Mouse (Mus musculus) frontal cortex, adult (tissue): Measurements from ENCODE around the gene Rptor.

Experiments
- ATAC-seq: cut with Nextera tagmentation; 2 replicates; pipeline ENCODE4 v1.9.2; 2017; ENCODE audit warnings: mild to moderate bottlenecking, moderate library complexity, mixed read lengths; ENCODE audit not compliant: low TSS enrichment

Gene Rptor

DNA sequence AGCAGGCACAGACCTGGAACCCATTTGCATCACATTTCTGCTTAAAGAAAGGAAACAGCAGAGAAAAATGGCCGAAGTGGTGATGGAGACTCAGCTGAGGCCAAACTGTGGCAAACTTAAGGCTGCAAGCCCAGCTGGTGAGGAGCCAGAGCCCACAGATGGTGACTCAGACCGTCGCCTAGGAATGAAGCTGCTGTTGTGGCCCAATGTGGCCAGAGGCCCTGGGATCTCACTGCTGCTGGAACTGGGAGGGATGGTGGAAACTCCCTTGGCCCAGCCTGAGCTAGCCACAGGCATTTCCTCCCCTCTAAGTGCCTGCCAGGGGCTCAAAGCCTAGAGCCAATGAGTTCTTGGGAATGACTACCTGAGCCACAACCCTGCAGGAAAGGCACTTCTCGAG, 330.4 kb downstream of the Rptor start:
- no peak for ATAC-seq

DNA sequence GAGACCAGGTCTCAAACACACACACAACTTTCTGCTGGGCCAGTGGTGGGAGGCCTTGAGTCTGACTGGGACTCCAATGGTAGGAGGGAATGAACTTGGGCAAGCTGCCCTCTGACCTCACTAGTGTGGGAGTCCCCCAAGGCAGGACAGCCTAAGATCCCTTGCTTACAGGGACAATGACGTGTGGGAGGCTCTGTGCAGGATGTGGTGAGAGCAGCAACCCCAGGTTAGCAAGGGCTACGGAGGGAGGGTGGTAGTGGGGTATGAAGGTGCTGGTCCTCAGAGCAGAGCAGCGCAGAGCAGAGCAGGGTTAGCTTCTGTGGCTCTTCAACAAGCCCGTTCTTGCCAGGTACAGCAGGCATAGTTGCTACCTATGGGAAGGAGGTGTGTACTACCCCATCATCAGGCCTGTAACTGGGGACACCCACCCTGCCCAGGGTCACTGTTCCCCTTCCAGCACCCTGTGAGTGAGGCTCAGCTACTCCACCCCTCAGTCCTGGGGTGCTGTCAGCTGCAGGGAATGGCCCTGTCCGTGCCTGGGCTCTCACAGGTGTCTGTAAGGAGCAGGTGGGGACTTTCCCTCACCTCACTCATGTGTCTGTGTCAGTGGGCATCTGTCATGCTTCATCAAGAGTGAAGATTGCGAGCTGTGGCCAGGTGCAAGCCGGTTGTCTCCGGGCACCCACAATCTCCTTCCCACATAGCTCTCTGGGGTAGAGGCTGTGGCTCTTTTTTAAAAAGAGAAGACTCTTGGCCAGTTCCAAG, 331.3 kb downstream of the Rptor start:
- ATAC-seq = no peak

DNA sequence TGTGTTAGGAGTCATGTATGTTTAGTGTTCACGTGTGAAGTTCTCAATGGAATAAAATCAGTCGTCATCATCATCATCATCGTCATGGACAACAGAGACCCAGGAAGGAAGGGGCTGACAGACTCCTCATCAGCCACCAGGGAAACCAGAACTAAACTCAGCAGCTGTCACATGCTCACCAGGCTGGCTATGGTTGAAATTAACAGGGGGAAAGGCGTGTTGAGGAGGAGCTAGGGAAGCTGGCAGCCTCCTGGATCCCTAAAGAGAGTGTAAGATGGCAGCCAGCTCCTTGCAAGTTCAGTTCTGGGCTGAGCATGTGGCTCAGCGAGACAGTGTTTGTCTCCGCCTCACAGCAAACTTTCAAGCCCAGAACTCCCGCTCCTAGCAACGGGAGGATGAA, 332.1 kb downstream of the Rptor start:
- peak; percentile 22; the same call in 1 of the 2 replicates for ATAC-seq

DNA sequence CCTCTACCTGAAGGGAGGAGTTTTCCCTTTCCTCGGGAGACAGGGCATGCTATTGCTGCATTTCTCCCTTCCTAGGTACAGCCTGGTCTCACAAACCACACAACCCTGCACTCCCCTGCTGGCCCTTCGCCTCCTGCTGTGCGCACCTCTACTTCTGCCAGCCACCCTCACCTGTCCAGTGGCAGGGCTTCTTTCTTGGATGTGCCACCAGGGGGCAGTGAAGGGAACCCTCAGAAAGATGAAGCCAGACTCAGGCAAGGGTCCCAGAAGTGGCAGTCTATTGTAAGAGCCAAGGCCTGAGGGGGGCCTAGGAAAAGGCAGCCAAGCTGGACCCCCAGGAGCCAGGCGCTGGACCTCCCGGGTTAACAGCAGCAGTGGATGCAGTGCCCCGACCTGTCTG, 332.8 kb downstream of the Rptor start:
- ATAC-seq = no peak

DNA sequence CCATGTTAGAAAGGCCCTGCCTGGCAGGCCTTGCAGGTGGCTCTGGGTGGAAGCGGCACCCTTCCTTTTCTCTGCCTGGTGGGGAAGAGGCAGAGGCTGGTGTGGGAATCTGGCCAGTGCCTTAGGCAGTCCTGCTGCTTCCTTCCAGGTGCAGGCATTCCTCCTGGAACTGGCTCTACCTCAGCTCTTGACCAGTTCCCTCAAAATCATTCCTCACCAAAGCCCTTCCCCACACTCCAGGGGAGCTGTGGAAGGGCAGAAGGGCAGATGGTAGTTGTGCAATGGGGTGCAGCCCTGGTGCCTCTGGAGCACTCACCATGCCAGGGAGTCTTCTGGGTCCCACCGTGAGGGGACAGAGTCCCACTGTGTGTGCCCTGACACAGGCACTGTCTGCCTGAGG, 333.8 kb downstream of the Rptor start:
- ATAC-seq = no peak

DNA sequence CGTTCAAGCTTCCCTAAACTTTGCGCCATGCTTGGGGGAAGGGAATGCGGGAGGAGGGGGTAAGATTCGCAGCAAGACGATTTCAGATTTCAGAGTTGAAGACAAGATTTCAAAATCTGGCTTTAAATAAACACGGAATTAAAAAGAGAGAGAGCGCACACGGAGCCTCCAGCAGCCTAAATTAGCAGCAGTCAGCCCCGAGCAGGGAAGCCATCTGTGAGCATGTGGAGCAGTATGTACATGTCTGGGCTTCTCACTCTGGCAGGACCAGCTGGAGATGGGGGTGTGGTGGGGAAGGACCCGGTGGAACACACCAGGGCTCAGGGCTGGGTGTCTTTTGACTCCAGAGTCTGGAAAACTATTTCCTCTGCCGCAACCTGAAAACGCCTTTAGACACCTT, 334.5 kb downstream of the Rptor start:
- peak; percentile 38 for ATAC-seq

DNA sequence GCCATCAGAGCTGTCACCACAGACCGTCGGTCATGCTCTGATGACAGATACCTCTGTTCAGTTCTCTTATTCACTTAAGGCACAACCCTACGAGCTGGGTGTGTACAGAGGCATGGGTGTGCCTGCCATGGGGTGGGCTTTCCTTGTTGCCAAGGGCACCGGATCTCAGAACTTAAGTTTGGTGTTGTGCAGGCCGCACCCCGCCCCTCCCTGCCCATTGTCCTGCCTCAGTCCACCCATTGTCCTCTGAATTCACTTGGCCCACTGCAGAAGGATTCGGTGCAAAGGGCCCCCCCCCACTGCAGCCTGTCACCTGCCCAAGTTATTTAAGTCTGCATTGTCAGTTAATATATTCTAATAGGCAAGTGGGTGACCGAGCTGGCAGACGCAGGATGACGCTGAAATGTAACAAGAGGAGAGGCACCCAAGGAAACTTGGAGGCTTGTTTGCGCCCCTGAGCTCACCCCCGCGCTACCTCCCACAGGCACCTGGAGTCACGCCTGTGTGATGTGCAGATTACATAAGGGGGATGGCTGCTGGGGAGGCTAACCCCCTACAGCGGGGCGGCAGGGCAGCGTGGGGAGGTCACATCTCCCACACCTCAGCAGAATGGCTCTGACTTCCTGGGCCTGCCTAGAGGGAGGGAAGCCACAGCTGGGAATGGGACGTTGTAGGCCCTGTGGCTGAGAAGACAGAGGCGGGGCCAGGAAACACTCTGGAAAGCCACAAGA, 335.2 kb downstream of the Rptor start:
- no peak for ATAC-seq

DNA sequence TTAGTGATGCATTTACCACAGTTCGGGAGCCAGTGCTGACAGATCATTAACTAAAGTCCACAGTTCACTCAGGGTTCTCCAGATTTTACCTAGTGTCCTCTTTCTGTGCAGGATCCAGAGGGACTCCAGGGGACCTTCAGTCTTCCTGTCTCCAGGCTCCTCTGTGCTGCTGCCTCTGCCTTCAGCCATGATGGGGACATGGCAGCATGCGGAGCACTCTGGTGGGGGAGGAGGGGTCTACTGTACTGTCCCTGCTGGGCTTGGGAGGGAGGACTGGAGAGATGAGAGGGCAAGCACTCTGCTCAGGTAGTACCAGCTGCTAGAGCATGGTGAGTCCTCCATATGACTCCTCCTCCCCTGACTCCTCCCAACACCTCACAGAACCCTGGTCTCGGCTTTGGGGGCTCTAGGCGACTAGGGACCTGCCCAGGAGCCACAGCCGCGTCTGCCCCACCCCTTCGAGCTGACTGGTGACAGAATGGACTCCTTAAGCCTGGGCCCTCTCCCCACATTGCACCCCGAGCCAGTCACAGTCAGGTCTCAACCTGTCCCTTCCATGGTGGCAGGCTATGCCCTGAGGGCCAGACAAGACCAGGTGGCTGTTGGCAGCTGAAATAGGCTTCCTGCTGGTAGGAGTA, 336.5 kb downstream of the Rptor start:
- ATAC-seq = no peak

DNA sequence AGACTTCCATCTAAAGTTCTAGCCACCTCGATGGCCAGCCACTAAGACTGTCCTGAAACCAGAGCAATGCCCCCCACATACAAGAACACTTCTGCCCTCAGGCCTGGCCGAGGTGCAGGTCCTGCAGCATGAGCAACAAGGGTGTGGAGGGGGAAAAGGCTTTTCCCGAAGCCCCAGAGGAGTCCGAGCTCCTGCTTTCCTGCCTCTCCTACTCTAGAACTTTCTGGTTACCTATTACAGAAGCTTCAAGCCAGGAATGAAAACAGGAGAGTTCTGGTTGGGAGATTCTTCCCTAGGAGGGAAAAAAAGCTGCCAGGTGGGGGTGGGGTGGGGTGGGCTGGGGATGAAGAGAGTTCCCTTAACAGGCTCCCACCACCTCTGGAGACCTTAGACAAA, 337.0 kb downstream of the Rptor start:
- no peak for ATAC-seq

DNA sequence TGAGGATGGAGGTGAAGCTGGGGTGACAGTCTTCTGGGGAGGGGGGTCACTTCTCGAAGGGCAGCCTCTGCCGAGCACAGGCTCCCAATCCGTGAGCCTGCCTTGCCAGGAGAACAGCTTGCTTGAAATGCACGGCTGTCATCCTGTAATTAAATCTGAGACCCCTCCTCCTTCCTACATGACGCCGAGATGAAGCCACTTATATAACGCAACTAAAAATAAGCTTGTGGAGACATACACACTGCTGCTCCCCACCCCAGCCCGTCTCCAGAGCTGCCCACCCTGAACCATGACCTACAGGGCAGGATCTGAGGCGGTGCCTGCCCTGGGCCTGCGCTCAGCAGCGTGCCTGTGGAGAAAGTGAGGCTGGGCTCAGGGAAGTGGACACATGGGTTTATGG, 337.4 kb downstream of the Rptor start:
- 0 out of 2 replicates have a peak, but pooled peaks have one; percentile 1 for ATAC-seq

DNA sequence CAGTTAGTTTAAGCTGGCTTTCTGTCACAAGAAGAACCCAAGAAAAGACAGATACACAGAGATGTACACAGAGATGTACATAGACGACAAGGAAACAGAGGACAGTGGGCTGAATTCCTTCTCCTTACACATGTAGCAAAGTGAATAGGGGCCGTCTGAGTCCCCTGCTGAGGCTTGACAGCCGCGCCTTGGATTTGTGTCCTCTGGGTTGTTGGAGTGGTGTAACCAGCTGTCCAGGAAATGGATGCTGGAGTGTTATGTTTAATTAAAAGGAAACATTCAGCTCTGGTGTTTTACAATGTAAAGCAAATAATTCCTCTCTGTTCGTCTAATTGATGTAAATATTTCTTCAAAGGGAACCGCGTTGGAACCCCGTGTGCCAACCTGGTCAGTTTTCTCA, 339.1 kb downstream of the Rptor start:
- no peak for ATAC-seq

DNA sequence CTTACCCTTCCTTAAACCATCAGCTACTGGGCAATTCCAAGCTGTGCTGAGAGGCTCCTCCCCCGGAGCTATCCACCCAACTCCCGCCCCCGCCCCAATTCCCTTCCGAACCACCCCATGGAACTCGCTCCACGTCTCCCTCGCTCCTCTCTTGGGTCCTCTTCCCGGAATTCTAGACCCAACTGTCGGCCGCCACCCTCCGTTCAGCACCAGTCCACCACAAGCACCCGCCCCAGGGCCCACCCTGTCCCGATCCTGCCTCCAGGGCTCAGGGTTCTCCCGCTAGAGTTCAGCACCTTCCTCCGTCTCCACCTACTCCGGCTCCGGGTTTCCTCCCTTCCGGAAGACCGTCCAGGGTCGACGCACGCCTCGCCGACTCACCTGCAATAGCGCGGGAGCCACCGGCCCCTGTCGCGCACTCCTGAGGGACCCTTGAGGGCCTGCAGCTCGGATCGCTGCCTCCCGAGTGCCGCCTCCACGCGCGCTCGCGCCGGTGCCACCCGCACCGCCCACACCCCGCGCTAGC, 339.6 kb downstream of the Rptor start:
- ATAC-seq = 0 out of 2 replicates have a peak, but pooled peaks have one; percentile 1

DNA sequence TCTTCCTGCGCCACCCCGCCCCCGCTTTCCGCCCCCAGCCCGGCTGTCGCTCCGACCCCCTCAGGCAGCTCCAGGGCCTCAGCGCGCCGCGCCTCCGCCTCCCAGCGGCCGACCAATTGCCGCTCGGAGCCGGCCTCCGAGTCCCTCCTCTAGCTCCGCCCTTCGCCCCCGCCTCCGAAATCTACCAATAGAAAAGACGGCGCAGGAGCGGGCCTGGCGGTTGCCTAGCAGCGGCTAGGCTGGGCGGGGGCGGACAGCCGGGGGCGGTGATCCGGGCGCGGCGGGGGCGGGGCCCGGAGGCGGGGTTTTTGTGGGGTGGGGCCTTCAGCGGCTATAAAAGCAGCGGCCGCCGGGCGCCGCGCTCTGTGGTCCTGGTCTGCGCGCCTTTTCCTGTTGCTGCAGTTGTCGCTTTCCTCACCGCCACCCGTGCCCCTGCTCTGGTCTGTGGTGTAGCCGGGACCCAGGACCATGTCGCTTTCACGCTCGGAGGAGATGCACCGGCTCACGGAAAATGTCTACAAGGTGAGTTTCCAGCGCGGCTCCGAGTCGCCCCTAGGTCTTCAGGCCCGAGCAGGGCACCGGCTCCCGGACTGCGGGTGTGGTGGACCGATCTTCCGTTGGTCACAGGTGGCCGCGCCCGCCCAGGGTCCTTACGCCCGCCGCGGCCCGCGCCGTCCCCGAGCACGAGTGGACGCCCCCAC, 340.2 kb downstream of the Rptor start, which contains the start of gene Baiap2:
Gene Baiap2, plus strand, starts transcription at position 37 of the 701 bp plus-strand sequence.
- ATAC-seq = peak; percentile 66

DNA sequence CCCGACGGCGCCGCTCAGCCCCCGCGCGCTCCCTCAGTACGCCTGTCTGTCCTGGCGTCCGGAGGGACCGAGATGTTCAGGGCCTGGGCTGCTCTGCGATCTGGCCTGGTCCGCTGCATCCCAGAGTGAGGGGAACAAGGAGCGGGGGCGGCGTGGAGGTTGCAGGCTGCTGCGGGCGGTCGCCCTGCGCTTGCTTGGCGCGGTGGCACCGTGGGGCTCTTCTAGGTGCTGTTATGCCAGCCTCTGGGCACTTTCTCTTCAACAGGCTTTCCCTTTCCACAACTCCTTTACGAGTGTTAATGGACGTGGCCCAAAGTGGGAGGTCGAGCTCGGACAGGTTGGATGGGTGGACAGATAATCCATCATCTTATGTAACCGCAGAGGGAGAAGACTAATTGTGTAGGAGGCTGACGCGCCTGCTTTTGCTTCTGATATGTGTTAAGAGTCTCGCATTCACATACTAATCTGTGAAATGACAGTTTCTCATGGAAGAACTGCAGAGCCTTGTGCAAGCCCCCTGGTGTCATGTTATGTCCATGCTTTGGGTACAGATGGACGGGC, 340.8 kb downstream of the Rptor start:
- no peak; the same call in 1 of the 2 replicates for ATAC-seq

DNA sequence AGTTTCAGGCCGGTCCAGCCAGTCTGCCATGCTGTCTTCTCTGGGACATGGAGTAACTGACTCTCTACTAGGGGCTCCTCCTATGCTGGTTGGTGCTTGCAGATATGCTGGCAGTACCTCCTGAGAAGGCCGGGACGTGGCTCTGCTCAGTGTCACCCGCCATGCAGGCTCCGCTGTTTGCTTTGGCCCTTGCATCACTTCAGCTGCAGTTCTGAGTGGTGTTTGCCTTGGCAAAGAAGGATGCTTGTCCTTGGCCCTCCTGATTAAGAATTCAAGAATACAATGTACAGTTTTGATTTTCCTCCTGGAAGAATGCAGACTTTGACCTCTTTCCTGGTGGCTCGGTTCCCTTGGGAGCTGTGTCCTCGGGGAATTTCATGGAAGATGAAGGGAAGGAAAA, 342.6 kb downstream of the Rptor start:
- no peak for ATAC-seq

DNA sequence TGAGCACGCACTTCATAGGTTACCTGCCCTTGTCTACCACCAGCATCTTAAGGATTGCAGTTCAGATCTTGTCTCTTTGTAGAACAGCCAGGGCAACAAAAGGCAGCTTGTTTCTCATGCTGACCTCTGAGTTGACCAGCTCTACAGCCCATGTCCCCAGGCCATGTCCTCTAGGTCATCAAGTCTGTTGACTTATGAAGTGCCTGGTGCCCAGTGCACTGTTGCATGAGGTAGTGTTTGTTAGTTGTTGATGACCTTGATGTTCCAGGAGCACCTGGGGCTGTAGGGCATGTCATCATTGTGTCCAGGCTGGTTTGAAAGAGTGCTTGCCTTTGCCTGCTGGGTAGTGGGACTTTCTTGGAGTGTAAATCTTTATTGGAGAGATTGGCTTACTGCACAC, 344.7 kb downstream of the Rptor start:
- ATAC-seq = no peak

DNA sequence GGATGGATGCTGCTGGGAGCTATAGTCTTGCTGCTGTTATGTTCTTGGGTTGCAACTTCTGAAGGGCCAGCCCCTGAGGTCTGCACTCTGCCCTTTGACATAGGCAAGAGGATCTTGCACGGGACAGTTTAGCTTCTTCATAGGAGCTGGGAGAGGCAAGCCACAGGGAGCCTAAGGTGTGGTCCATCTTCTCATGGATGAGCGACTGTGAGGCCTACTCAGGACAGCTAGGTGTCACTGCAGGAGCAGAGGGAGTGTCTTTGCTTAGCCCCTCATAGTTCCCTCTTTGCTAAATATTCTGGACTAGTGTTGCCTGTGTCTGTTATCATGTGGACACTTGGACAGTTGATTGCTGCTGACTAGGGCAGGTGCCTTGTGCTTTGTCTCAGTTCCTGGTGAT, 345.2 kb downstream of the Rptor start:
- no peak for ATAC-seq

DNA sequence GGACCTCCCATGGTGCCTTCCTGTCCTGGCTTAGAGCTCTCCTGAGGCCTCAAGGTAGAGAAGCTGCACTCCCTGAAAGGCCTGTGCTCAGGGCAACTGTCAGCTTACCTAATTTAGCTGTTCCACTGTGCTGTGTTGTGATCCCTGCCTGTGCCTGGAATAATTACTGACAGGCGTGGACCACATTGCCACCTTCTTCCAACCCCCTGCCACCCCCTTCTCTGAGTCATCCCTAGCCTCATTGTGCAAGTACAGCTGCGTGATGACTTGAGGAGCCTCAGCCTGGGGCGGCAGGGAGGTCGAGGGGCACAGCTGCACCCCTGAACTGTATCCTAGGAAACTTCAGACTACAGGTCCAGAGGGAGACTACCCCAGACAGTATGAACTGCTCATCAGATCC, 345.6 kb downstream of the Rptor start:
- ATAC-seq = no peak

DNA sequence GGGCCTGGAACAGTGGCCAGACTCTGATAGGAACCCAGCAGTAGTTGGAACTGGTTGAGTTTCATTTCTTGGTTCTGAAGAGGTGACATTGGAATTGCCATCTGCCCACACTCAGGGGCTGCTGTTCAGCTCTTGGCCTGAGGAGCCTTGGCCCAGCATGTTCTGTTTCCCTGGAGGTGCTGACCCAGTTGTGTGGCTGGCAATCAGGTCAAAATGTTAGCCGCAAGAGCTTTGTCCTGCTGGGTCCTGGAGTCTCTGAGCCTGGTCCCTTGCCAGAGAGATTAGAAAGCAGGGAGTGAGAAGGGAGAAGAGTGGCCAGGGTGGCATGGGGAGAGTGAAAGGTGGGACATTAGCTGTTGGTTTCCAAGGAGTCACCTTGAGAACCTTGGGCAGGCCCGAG, 346.1 kb downstream of the Rptor start:
- no peak for ATAC-seq
